Mouse (Mus musculus) adrenal gland, postnatal 10 days (tissue): ENCODE measurements around the gene Sipa1. TPM values are rescaled to one million over a fixed set of nuclear protein-coding genes. Genes with fewer than 3 reads are reported as not detected.

Experiments used
- DNase-seq: peaks from one replicate; pipeline ENCODE4 v3.0.0; 2021; ENCODE audit warnings: mixed read lengths
- microRNA-seq: library from miRNA; unstranded; fragments of <30 nt; microRNA quantifications from one replicate; pipeline ENCODE4 v1.2.0, GENCODE M21; 2021
- total RNA-seq, 2 experiments: library from RNA; stranded (reverse); gene quantifications; 2 replicates each; pipeline ENCODE4 v1.2.3; 2021

The Sipa1 gene
- total RNA-seq, 2 experiments from 2014 or later = 52.5 to 68.0 TPM

GRCm38 (mm10) chr19:5607705-5608410 is 55.6 kb downstream of the Sipa1 start:
- DNase-seq = no peak

GRCm38 (mm10) chr19:5606196-5606595 is 57.3 kb downstream of the Sipa1 start:
- no peak for DNase-seq

- DNase-seq = no peak
These were observed 58.4 kb downstream of the Sipa1 start for GRCm38 (mm10) chr19:5605126-5605525.

- no peak for DNase-seq
These were observed 59.8 kb downstream of the Sipa1 start for GRCm38 (mm10) chr19:5603664-5604063.

- peak; percentile 79 for DNase-seq
These were observed 61.6 kb downstream of the Sipa1 start, which contains the start of gene Rnaseh2c for GRCm38 (mm10) chr19:5601752-5602541. Rnaseh2c (plus strand) TSS chr19:5601873.

Small RNAs within 50 kb of the gene (microRNA-seq; reads per million reads assigned to microRNA genes)
- not detected for gene Mir6987

Other genes with a start within 250 kb of the Sipa1 start
- 100 to 1,000 TPM; 246 to 264 TPM for gene Drap1, start 238.7 kb downstream of the Sipa1 start, total RNA-seq
- gene AI837181, start 238.6 kb downstream of the Sipa1 start, total RNA-seq = 10 to 100 TPM; 42.5 to 43.8 TPM
- under 1 TPM in 1 of 2 experiments, not detected in 1; 0.18 TPM for gene Fosl1, start 216.2 kb downstream of the Sipa1 start, total RNA-seq
- gene Ccdc85b, start 205.8 kb downstream of the Sipa1 start, total RNA-seq = 10 to 100 TPM in 1 of 2 experiments, 1 to 10 TPM in 1; 9.4 to 11.5 TPM
- 10 to 100 TPM; 74.9 to 99.3 TPM for gene Fibp, start 203.1 kb downstream of the Sipa1 start, total RNA-seq
- 1 to 10 TPM; 1.4 to 1.8 TPM for gene Ctsw, start 195.2 kb downstream of the Sipa1 start, total RNA-seq
- 10 to 100 TPM; 48.8 to 50.9 TPM for gene Efemp2, start 189.8 kb downstream of the Sipa1 start, total RNA-seq
- 10 to 100 TPM; 25.2 to 27.4 TPM for gene Mus81, start 175.3 kb downstream of the Sipa1 start, total RNA-seq
- 100 to 1,000 TPM; 651 to 659 TPM for gene Cfl1, start 173.3 kb downstream of the Sipa1 start, total RNA-seq
- 1 to 10 TPM; 1.2 to 2.7 TPM for gene 1700020D05Rik, start 159.9 kb downstream of the Sipa1 start, total RNA-seq
- gene Snx32, start 153.2 kb downstream of the Sipa1 start, total RNA-seq = 10 to 100 TPM in 1 of 2 experiments, 1 to 10 TPM in 1; 8.0 to 12.3 TPM
- not detected for gene Ovol1, start 103.1 kb downstream of the Sipa1 start, total RNA-seq
- 1 to 10 TPM; 6.3 to 7.3 TPM for gene Ap5b1, start 95.7 kb downstream of the Sipa1 start, total RNA-seq
- 100 to 1,000 TPM in 1 of 2 experiments, 10 to 100 TPM in 1; 98.8 to 108 TPM for gene Rnaseh2c, start 61.8 kb downstream of the Sipa1 start, total RNA-seq
- 10 to 100 TPM; 49.9 to 52.2 TPM for gene Kat5, start 53.5 kb downstream of the Sipa1 start, total RNA-seq
- gene Rela, start 26.2 kb downstream of the Sipa1 start, total RNA-seq = 10 to 100 TPM; 54.1 to 55.7 TPM
- 10 to 100 TPM; 49.2 to 50.6 TPM for gene Map3k11, start 25.0 kb upstream of the Sipa1 start, total RNA-seq
- gene Pcnx3, start 25.2 kb upstream of the Sipa1 start, total RNA-seq = 10 to 100 TPM; 54.8 to 85.4 TPM
- not detected for gene Kcnk7, start 40.7 kb upstream of the Sipa1 start, total RNA-seq
- gene Ehbp1l1, start 62.6 kb upstream of the Sipa1 start, total RNA-seq = 10 to 100 TPM; 29.8 to 48.9 TPM
- gene Fam89b, start 65.9 kb upstream of the Sipa1 start, total RNA-seq = 10 to 100 TPM; 47.0 to 59.8 TPM
- gene Ltbp3, start 77.2 kb upstream of the Sipa1 start, total RNA-seq = 100 to 1,000 TPM; 185 to 250 TPM
- 10 to 100 TPM; 86.7 to 96.5 TPM for gene Scyl1, start 107.7 kb upstream of the Sipa1 start, total RNA-seq
- gene Frmd8, start 211.6 kb upstream of the Sipa1 start, total RNA-seq = 10 to 100 TPM; 29.0 to 34.8 TPM
- 10 to 100 TPM; 13.4 to 14.2 TPM for gene Slc25a45, start 214.1 kb upstream of the Sipa1 start, total RNA-seq
- gene Tigd3, start 230.4 kb upstream of the Sipa1 start, total RNA-seq = 1 to 10 TPM; 1.6 to 1.9 TPM
- 100 to 1,000 TPM; 105 to 119 TPM for gene Dpf2, start 249.3 kb upstream of the Sipa1 start, total RNA-seq